Mouse (Mus musculus): ENCODE results near the gene Hmgcs2. TPM values are rescaled to one million over a fixed set of nuclear protein-coding genes. Genes with fewer than 3 reads are reported as not detected.

The Hmgcs2 gene
- total and polyA plus RNA-seq, 2 experiments from 2014 or later, result 30.5 to 42.2 TPM

GRCm38 (mm10) chr3:98356632-98357370, 76.6 kb downstream of the Hmgcs2 start:
- no peak overlapping the region for H3K27ac ChIP-seq
- H3K27me3 ChIP-seq (ENCODE audit: insufficient read depth, low read length), result no peaks in the 10 kb centered on the region
- WGBS, result 72% methylated on average over 3 of the region's 3 CpGs
- H3K4me1 ChIP-seq (ENCODE audit: insufficient read depth, low read length), result no peaks in the 10 kb centered on the region
- no peak for TF ChIP-seq CTCF (IDR thresholded peaks at IDR 0.05; ENCODE audit: low read depth)
- H3K4me2 ChIP-seq (ENCODE audit: low read depth, low read length), result no peak overlapping the region
- ATAC-seq, result no peak
- no peaks in the 10 kb centered on the region for H3K36me3 ChIP-seq (ENCODE audit: insufficient read depth, low read length)
- no peak overlapping the region for H3K9ac ChIP-seq (replicated peaks; ENCODE audit: low read length)
- H3K4me3 ChIP-seq (ENCODE audit: low read length), result no peak overlapping the region
- no peak for DNase-seq (ENCODE audit: low spot score)
- H3K9me3 ChIP-seq (ENCODE audit: low read length), result no peaks in the 10 kb centered on the region

Other genes starting within 250 kb of the Hmgcs2 start
- gene Adam30, start 119.8 kb upstream of the Hmgcs2 start, total RNA-seq (2014; rRNA removed), result 0.10 TPM in 1 of 2 replicates, not detected in the other
- not detected in 2 replicates for gene Adam30, start 119.8 kb upstream of the Hmgcs2 start, polyA plus RNA-seq (2015; fragmentation: Nextera tagmentation; extraction: Ambion mirVana)
- not detected in 2 replicates for gene Reg4, start 58.3 kb upstream of the Hmgcs2 start, total RNA-seq (2014; rRNA removed)
- 0.19 TPM in 1 of 2 replicates, not detected in the other for gene Reg4, start 58.3 kb upstream of the Hmgcs2 start, polyA plus RNA-seq (2015; fragmentation: Nextera tagmentation; extraction: Ambion mirVana)
- gene Phgdh, start 59.6 kb downstream of the Hmgcs2 start, total RNA-seq (2014; rRNA removed), result 348 and 370 TPM in 2 replicates
- 261 and 279 TPM in 2 replicates for gene Phgdh, start 59.6 kb downstream of the Hmgcs2 start, polyA plus RNA-seq (2015; fragmentation: Nextera tagmentation; extraction: Ambion mirVana)
- gene Zfp697, start 102.0 kb downstream of the Hmgcs2 start, total RNA-seq (2014; rRNA removed), result 29.1 and 29.6 TPM in 2 replicates
- gene Zfp697, start 102.0 kb downstream of the Hmgcs2 start, polyA plus RNA-seq (2015; fragmentation: Nextera tagmentation; extraction: Ambion mirVana), result 15.3 and 17.3 TPM in 2 replicates
- gene Gm4450, start 176.7 kb downstream of the Hmgcs2 start, total RNA-seq (2014; rRNA removed), result not detected in 2 replicates
- gene Gm4450, start 176.7 kb downstream of the Hmgcs2 start, polyA plus RNA-seq (2015; fragmentation: Nextera tagmentation; extraction: Ambion mirVana), result not detected in 2 replicates
- not detected in 2 replicates for gene Hsd3b4, start 230.1 kb downstream of the Hmgcs2 start, total RNA-seq (2014; rRNA removed)
- not detected in 2 replicates for gene Hsd3b4, start 230.1 kb downstream of the Hmgcs2 start, polyA plus RNA-seq (2015; fragmentation: Nextera tagmentation; extraction: Ambion mirVana)

Measured in hindbrain, postnatal 0 days (tissue).